Comparison of ENCODE assay signal across 9 mouse cellular contexts in genomic region chr11:62554934-62555517, GRCm38 (mm10). TPM values are rescaled to one million over a fixed set of nuclear protein-coding genes. Genes with fewer than 3 reads are reported as not detected.
DNase-seq lines count a peak whose midpoint lies in the region; ATAC-seq and TF ChIP-seq lines count a peak whose summit lies in the region.
"Had no signal": no experiment of that assay in that cellular context is flagged by ENCODE, and none has a peak within 500 bp of the region (broad histone marks: within the 10 kb centered on the region; RNA-seq: fewer than 3 reads in every experiment).

No protein-coding gene starts in this region.

- ATAC-seq in hindbrain, embryonic 11.5 days (ENCODE audit: low FRiP score), result no peak

- TF ChIP-seq POLR2A in thymus, adult 2 months (IDR thresholded peaks at IDR 0.05; ENCODE audit: control insufficient read depth, extremely low read depth, insufficient read depth, low read length, poor library complexity), result no peak

- intact Hi-C loops in heart, postnatal 10 days (cut with DNase I), result no loop called here

- no peak for DNase-seq in heart, embryonic 10.5 days (ENCODE audit: low spot score)
- DNase-seq in heart, postnatal 10 days, result no peak
- DNase-seq in hindbrain, embryonic 11.5 days (ENCODE audit: low spot score), result no peak
- no peak for DNase-seq in thymus, adult 2 months
- no peak for DNase-seq in right cerebral cortex, postnatal 14 days
- no peak for DNase-seq in ovary, postnatal 14 days (ENCODE audit: low spot score)
- DNase-seq: kidney, adult 11 months had no signal

- peak overlapping the region; percentile 83; the same call in 1 of the 2 replicates for H3K4me2 ChIP-seq in hindbrain, embryonic 11.5 days (replicated peaks; ENCODE audit: low read depth, low read length)

- H3K4me1 ChIP-seq in heart, embryonic 10.5 days, result peaks cover 22% of the 10 kb centered on the region
- H3K4me1 ChIP-seq in E14TG2a.4 (replicated peaks; ENCODE audit: low read depth, low read length), result peaks cover 22% of the 10 kb centered on the region
- H3K4me1 ChIP-seq in hindbrain, embryonic 11.5 days (replicated peaks; ENCODE audit: control insufficient read depth, insufficient read depth, low read length), result no peaks in the 10 kb centered on the region; the same call in 1 of the 2 replicates
- H3K4me1 ChIP-seq in thymus, adult 2 months (replicated peaks; ENCODE audit: control insufficient read depth, insufficient read depth, low read length), result peaks cover 7% of the 10 kb centered on the region

- TF ChIP-seq CTCF in E14TG2a.4 (conservative IDR thresholded peaks at IDR 0.05; ENCODE audit: low read length), result no peak
- TF ChIP-seq CTCF in thymus, adult 2 months (IDR thresholded peaks at IDR 0.05; ENCODE audit: borderline replicate concordance, control insufficient read depth, extremely low read depth, insufficient read depth, low read length, poor library complexity), result no peak

- H3K27me3 ChIP-seq in heart, embryonic 10.5 days (ENCODE audit: insufficient read depth, poor library complexity, severe bottlenecking), result no peaks in the 10 kb centered on the region
- peaks cover 11% of the 10 kb centered on the region for H3K27me3 ChIP-seq in E14TG2a.4 (ENCODE audit: insufficient read depth, low read length)
- H3K27me3 ChIP-seq in hindbrain, embryonic 11.5 days (ENCODE audit: control insufficient read depth, insufficient read depth, low read length), result no peaks in the 10 kb centered on the region
- no peaks in the 10 kb centered on the region for H3K27me3 ChIP-seq in thymus, adult 2 months (ENCODE audit: control insufficient read depth, insufficient read depth, low read length)

- no peak overlapping the region for H3K9ac ChIP-seq in hindbrain, embryonic 11.5 days (ENCODE audit: low read depth, low read length)

- no peak overlapping the region for H3K27ac ChIP-seq in heart, embryonic 10.5 days
- no peak overlapping the region for H3K27ac ChIP-seq in hindbrain, embryonic 11.5 days (ENCODE audit: low read depth, low read length)
- no peak overlapping the region for H3K27ac ChIP-seq in macrophage
- no peak overlapping the region for H3K27ac ChIP-seq in thymus, adult 2 months (ENCODE audit: control insufficient read depth, insufficient read depth, low read length)

- 0 out of 2 replicates have a peak overlapping the region, but pooled peaks have one; percentile 59 for H3K4me3 ChIP-seq in heart, embryonic 10.5 days
- H3K4me3 ChIP-seq in E14TG2a.4 (replicated peaks; ENCODE audit: low read length) (peak overlapping the region; percentile 81), macrophage (ENCODE audit: inconsistent target) (peak overlapping the region; percentile 71; the same call in 1 of the 2 replicates)
- peak overlapping the region; percentile 55; the same call in 1 of the 2 replicates for H3K4me3 ChIP-seq in hindbrain, embryonic 11.5 days (ENCODE audit: low read depth, low read length)
- H3K4me3 ChIP-seq in thymus, adult 2 months (ENCODE audit: control insufficient read depth, insufficient read depth, low read length), result no peak overlapping the region

- H3K79me2 ChIP-seq in macrophage (ENCODE audit: inconsistent target), result peaks cover 31% of the 10 kb centered on the region

- peaks cover 26% of the 10 kb centered on the region for H3K36me3 ChIP-seq in heart, embryonic 10.5 days
- H3K36me3 ChIP-seq in E14TG2a.4 (ENCODE audit: insufficient read depth, low read length) (peaks cover 32% of the 10 kb centered on the region), macrophage (ENCODE audit: inconsistent target) (peaks cover 12% of the 10 kb centered on the region; the same call in 1 of the 2 replicates)
- H3K36me3 ChIP-seq in hindbrain, embryonic 11.5 days (ENCODE audit: control insufficient read depth, insufficient read depth, low read length), result peaks cover 2% of the 10 kb centered on the region; the same call in 1 of the 2 replicates
- peaks cover 21% of the 10 kb centered on the region for H3K36me3 ChIP-seq in thymus, adult 2 months (ENCODE audit: control insufficient read depth, insufficient read depth, low read length)

- H3K9me3 ChIP-seq in heart, embryonic 10.5 days, result no peaks in the 10 kb centered on the region
- H3K9me3 ChIP-seq in E14TG2a.4 (ENCODE audit: low read length), result no peaks in the 10 kb centered on the region
- H3K9me3 ChIP-seq in hindbrain, embryonic 11.5 days (ENCODE audit: control insufficient read depth, low read length), result no peaks in the 10 kb centered on the region

RNA-seq across cellular contexts. Expression of gene Ubb, which starts 4.1 kb away (rescaled TPM):
- 2,741 and 3,131 TPM in 2 replicates for polyA plus RNA-seq in heart, embryonic 10.5 days (2016; fragmentation: Nextera tagmentation; extraction: Ambion mirVana)
- total RNA-seq in heart, postnatal 10 days (2021), result 100 to 1,000 TPM; 678 to 750 TPM
- polyA plus RNA-seq in hindbrain, embryonic 11.5 days (2014; fragmentation: Nextera tagmentation; extraction: Ambion mirVana), result 3,694 and 3,897 TPM in 2 replicates
- 100 to 1,000 TPM in 2 of 26 experiments, 10 to 100 TPM in 24; 30.2 to 156 (median 53.6) TPM for total RNA-seq in macrophage (2018; cell fraction: chromatin; rRNA removed)
- total RNA-seq in macrophage (2018; cell fraction: cytosol; rRNA removed), result 1,000 to 10,000 TPM in 12 of 26 experiments, 100 to 1,000 TPM in 14; 573 to 1,418 (median 982) TPM
- total RNA-seq in macrophage (2018; cell fraction: nucleus; rRNA removed), result 100 to 1,000 TPM; 117 to 414 (median 278) TPM
- polyA plus RNA-seq in macrophage (2018), result 916 to 1,557 TPM (median 1,390 TPM) in 3 replicates
- 2,301 and 2,384 TPM in 2 replicates for polyA plus RNA-seq in thymus, adult 2 months (2012; rRNA removed)

RNA-seq across cellular contexts. Expression of gene Cenpv, which starts 16.0 kb away (rescaled TPM):
- 11.6 and 15.0 TPM in 2 replicates for polyA plus RNA-seq in heart, embryonic 10.5 days (2016; fragmentation: Nextera tagmentation; extraction: Ambion mirVana)
- 10 to 100 TPM; 19.3 to 19.8 TPM for total RNA-seq in heart, postnatal 10 days (2021)
- 44.2 and 50.0 TPM in 2 replicates for polyA plus RNA-seq in hindbrain, embryonic 11.5 days (2014; fragmentation: Nextera tagmentation; extraction: Ambion mirVana)
- total RNA-seq in macrophage (2018; cell fraction: chromatin; rRNA removed), result 10 to 100 TPM in 1 of 26 experiments, 1 to 10 TPM in 21, not detected in 4; 1.6 to 10.6 (median 3.8) TPM
- total RNA-seq in macrophage (2018; cell fraction: cytosol; rRNA removed), result 1 to 10 TPM; 1.7 to 9.7 (median 3.9) TPM
- total RNA-seq in macrophage (2018; cell fraction: nucleus; rRNA removed), result 10 to 100 TPM in 3 of 26 experiments, 1 to 10 TPM in 21, under 1 TPM in 1, not detected in 1; 0.63 to 13.2 (median 3.8) TPM
- polyA plus RNA-seq in macrophage (2018), result 7.2 to 8.9 TPM (median 8.3 TPM) in 3 replicates
- 12.9 and 13.7 TPM in 2 replicates for polyA plus RNA-seq in thymus, adult 2 months (2012; rRNA removed)

RNA-seq across cellular contexts. Expression of gene Trpv2, which starts 19.3 kb away (rescaled TPM):
- 4.2 and 5.9 TPM in 2 replicates for polyA plus RNA-seq in heart, embryonic 10.5 days (2016; fragmentation: Nextera tagmentation; extraction: Ambion mirVana)
- 1 to 10 TPM; 4.3 to 4.5 TPM for total RNA-seq in heart, postnatal 10 days (2021)
- 6.5 and 8.9 TPM in 2 replicates for polyA plus RNA-seq in hindbrain, embryonic 11.5 days (2014; fragmentation: Nextera tagmentation; extraction: Ambion mirVana)
- total RNA-seq in macrophage (2018; cell fraction: chromatin; rRNA removed), result 100 to 1,000 TPM in 5 of 26 experiments, 10 to 100 TPM in 21; 19.2 to 109 (median 72.3) TPM
- 100 to 1,000 TPM in 23 of 26 experiments, 10 to 100 TPM in 3; 89.6 to 139 (median 116) TPM for total RNA-seq in macrophage (2018; cell fraction: cytosol; rRNA removed)
- 100 to 1,000 TPM in 18 of 26 experiments, 10 to 100 TPM in 8; 71.0 to 151 (median 118) TPM for total RNA-seq in macrophage (2018; cell fraction: nucleus; rRNA removed)
- 71.4 to 114 TPM (median 91.5 TPM) in 3 replicates for polyA plus RNA-seq in macrophage (2018)
- 95.4 and 96.0 TPM in 2 replicates for polyA plus RNA-seq in thymus, adult 2 months (2012; rRNA removed)
